Mouse (Mus musculus): Measurements from ENCODE around the gene Aqp6. TPM values are rescaled to one million over a fixed set of nuclear protein-coding genes. Genes with fewer than 3 reads are reported as not detected.

Gene Aqp6
- polyA plus RNA-seq, 1 experiment from 2014 or later = 3.2 TPM

DNA sequence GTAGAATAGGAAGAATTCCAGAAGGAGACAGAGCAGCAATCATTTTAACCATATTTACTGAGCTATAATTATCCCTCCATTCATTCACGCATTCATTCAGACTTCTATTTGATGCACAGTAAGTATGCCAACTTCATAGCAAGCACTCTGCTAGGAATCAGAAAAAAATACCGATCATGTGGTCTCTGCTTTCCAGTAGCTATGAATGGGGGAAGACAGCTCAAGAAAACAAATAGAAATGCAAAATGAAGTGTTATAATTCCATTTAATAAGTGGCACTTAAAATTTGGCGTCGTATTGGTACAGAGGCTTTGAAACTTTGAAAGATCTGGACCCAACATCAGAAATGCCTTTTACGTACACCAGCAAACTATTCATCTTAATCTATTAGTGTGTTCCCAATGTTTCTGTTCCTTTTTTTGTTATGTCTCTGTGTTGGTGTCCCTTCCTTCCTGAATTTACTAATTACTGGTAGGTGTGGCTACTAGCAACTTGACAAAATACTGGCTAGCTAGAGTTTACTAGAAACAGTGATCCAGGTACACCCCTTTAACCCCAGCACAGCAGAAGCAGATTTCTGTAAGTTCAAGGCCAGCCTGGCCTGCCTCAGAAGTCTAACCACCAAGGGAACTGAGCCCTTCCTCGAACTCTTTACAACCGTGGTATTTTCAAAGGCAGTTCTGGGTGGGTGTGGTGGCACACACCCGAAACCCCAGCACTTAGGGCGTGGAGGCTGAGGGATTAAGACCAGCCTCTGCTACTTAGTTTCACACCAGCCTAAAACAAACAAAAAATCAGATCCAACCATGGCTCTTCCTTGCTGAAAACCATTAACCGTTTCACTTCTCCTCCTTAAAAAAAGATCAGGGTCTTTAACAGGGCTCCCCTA, 51.0 kb downstream of the Aqp6 start:
- peak overlapping the region; percentile 89 for H3K4me2 ChIP-seq
- no peaks in the 10 kb centered on the region for H3K9me3 ChIP-seq
- H3K27me3 ChIP-seq = peaks cover 11% of the 10 kb centered on the region
- H3K4me1 ChIP-seq (replicated peaks) = peaks cover 76% of the 10 kb centered on the region
- H3K27ac ChIP-seq = no peak overlapping the region
- H3K9ac ChIP-seq = no peak overlapping the region
- no peaks in the 10 kb centered on the region for H3K36me3 ChIP-seq
- WGBS = 82% methylated on average over 10 of the region's 10 CpGs
- peak overlapping the region; percentile 79 for H3K4me3 ChIP-seq
- ATAC-seq (ENCODE audit: low FRiP score) = 0 out of 2 replicates have a peak, but pooled peaks have one; percentile 3

GRCm38 (mm10) chr15:99653291-99653690, 52.1 kb downstream of the Aqp6 start:
- Histone ChIP-seq H3K9me3 (no peaks in the 10 kb centered on the region), H3K4me3 (peak overlapping the region; percentile 20; the same call in 1 of the 2 replicates), H3K9ac (no peak overlapping the region; the same call in 1 of the 2 replicates), H3K4me2 (peak overlapping the region; percentile 46), H3K36me3 (no peaks in the 10 kb centered on the region), H3K27me3 (peaks cover 11% of the 10 kb centered on the region), H3K4me1 (replicated peaks) (peaks cover 65% of the 10 kb centered on the region), H3K27ac (no peak overlapping the region)
- ATAC-seq (ENCODE audit: low FRiP score) = no peak
- WGBS = 8% methylated on average over 8 of the region's 8 CpGs

- peak overlapping the region; percentile 49 for H3K9ac ChIP-seq
- H3K4me1 ChIP-seq (replicated peaks) = peaks cover 60% of the 10 kb centered on the region
- H3K4me3 ChIP-seq = peak overlapping the region; percentile 20
- no peaks in the 10 kb centered on the region for H3K9me3 ChIP-seq
- 4% methylated on average over 21 of the region's 21 CpGs for WGBS
- H3K4me2 ChIP-seq = peak overlapping the region; percentile 46
- no peak for ATAC-seq (ENCODE audit: low FRiP score)
- H3K27me3 ChIP-seq = peaks cover 11% of the 10 kb centered on the region
- H3K36me3 ChIP-seq = no peaks in the 10 kb centered on the region
- peak overlapping the region; percentile 30; the same call in 1 of the 2 replicates for H3K27ac ChIP-seq
Observed at GRCm38 (mm10) chr15:99653876-99654275, 52.7 kb downstream of the Aqp6 start.

Other genes starting within 250 kb of the Aqp6 start
- gene Fmnl3, start 230.9 kb upstream of the Aqp6 start, polyA plus RNA-seq (2015; fragmentation: Nextera tagmentation; extraction: Ambion mirVana) = 8.2 and 8.8 TPM in 2 replicates
- 255 and 257 TPM in 2 replicates for gene Tmbim6, start 208.5 kb upstream of the Aqp6 start, polyA plus RNA-seq (2015; fragmentation: Nextera tagmentation; extraction: Ambion mirVana)
- gene Nckap5l, start 143.7 kb upstream of the Aqp6 start, polyA plus RNA-seq (2015; fragmentation: Nextera tagmentation; extraction: Ambion mirVana) = 12.3 and 13.6 TPM in 2 replicates
- gene Bcdin3d, start 126.7 kb upstream of the Aqp6 start, polyA plus RNA-seq (2015; fragmentation: Nextera tagmentation; extraction: Ambion mirVana) = 22.6 and 23.4 TPM in 2 replicates
- gene Faim2, start 73.2 kb upstream of the Aqp6 start, polyA plus RNA-seq (2015; fragmentation: Nextera tagmentation; extraction: Ambion mirVana) = 16.5 and 16.6 TPM in 2 replicates
- not detected in 2 replicates for gene Aqp2, start 22.3 kb upstream of the Aqp6 start, polyA plus RNA-seq (2015; fragmentation: Nextera tagmentation; extraction: Ambion mirVana)
- gene Aqp5, start 10.6 kb upstream of the Aqp6 start, polyA plus RNA-seq (2015; fragmentation: Nextera tagmentation; extraction: Ambion mirVana) = 2.1 and 2.5 TPM in 2 replicates
- gene Racgap1, start 50.3 kb downstream of the Aqp6 start, polyA plus RNA-seq (2015; fragmentation: Nextera tagmentation; extraction: Ambion mirVana) = 97.6 and 102 TPM in 2 replicates
- gene Asic1, start 69.0 kb downstream of the Aqp6 start, polyA plus RNA-seq (2015; fragmentation: Nextera tagmentation; extraction: Ambion mirVana) = 58.3 and 63.0 TPM in 2 replicates
- gene Smarcd1, start 100.7 kb downstream of the Aqp6 start, polyA plus RNA-seq (2015; fragmentation: Nextera tagmentation; extraction: Ambion mirVana) = 134 and 145 TPM in 2 replicates
- gene Gm17349, start 104.1 kb downstream of the Aqp6 start, polyA plus RNA-seq (2015; fragmentation: Nextera tagmentation; extraction: Ambion mirVana) = not detected in 2 replicates
- gene Gpd1, start 116.1 kb downstream of the Aqp6 start, polyA plus RNA-seq (2015; fragmentation: Nextera tagmentation; extraction: Ambion mirVana) = 1.6 and 2.1 TPM in 2 replicates
- 160 and 174 TPM in 2 replicates for gene Cox14, start 124.2 kb downstream of the Aqp6 start, polyA plus RNA-seq (2015; fragmentation: Nextera tagmentation; extraction: Ambion mirVana)
- 73.6 and 74.3 TPM in 2 replicates for gene Cers5, start 171.5 kb downstream of the Aqp6 start, polyA plus RNA-seq (2015; fragmentation: Nextera tagmentation; extraction: Ambion mirVana)

All from hindbrain, embryonic 13.5 days (tissue).